Mouse (Mus musculus) liver, embryonic 12.5 days (tissue): Measurements from ENCODE around the gene Homer2. TPM values are rescaled to one million over a fixed set of nuclear protein-coding genes. Genes with fewer than 3 reads are reported as not detected.

Experiments
- ATAC-seq: fragments of 200-750 bp; cut with Nextera tagmentation; 2 replicates; pipeline ENCODE4 v1.8.0; 2017; ENCODE audit warnings: moderate number of reproducible peaks, mild to moderate bottlenecking, moderate library complexity
- H3K27ac ChIP-seq: fragments of 300-500 bp; sonication (generic); 2 replicates; pipeline ENCODE4 v1.5.1; 2016; ENCODE audit warnings: mild to moderate bottlenecking
- H3K27me3 ChIP-seq: fragments of 300-500 bp; sonication (generic); replicated peaks from 2 replicates; pipeline ENCODE4 v1.6.1; 2016; ENCODE audit warnings: mild to moderate bottlenecking, moderate library complexity
- H3K36me3 ChIP-seq: fragments of 300-500 bp; sonication (generic); 2 replicates; pipeline ENCODE4 v1.6.1; 2016; ENCODE audit warnings: mild to moderate bottlenecking, moderate library complexity
- H3K4me1 ChIP-seq: fragments of 300-500 bp; sonication (generic); 2 replicates; pipeline ENCODE4 v1.6.1; 2016
- H3K4me2 ChIP-seq: fragments of 300-500 bp; sonication (generic); 2 replicates; pipeline ENCODE4 v1.6.1; 2016; ENCODE audit warnings: mild to moderate bottlenecking, moderate library complexity
- H3K4me3 ChIP-seq: fragments of 300-500 bp; sonication (generic); 2 replicates; pipeline ENCODE4 v1.5.1; 2016; ENCODE audit warnings: mild to moderate bottlenecking, moderate library complexity
- H3K9ac ChIP-seq: fragments of 300-500 bp; sonication (generic); 2 replicates; pipeline ENCODE4 v1.6.1; 2016; ENCODE audit warnings: mild to moderate bottlenecking, moderate library complexity
- H3K9me3 ChIP-seq: fragments of 300-500 bp; sonication (generic); replicated peaks from 2 replicates; pipeline ENCODE4 v1.6.1; 2016; ENCODE audit warnings: mild to moderate bottlenecking, moderate library complexity
- WGBS: fragments of 180-500 bp; shearing (Covaris S2); methylation state at CpG from one replicate; pipeline ENCODE4 v1.1.7; 2016; ENCODE audit not compliant: insufficient replicate concordance; 5-methylcytosine and 5-hydroxymethylcytosine counted together
- polyA plus RNA-seq: library from polyadenylated mRNA; unstranded; fragments of >200 nt; fragmentation: Nextera tagmentation; extraction: Ambion mirVana; gene quantifications from 2 replicates; pipeline ENCODE4 v1.2.1, GENCODE M21; 2016

Homer2 gene
- polyA plus RNA-seq, 1 experiment from 2014 or later: 10.0 TPM

GRCm38 (mm10) chr7:81695763-81696533 is 11.4 kb downstream of the Homer2 start:
- H3K9me3 ChIP-seq: no peaks in the 10 kb centered on the region
- H3K9ac ChIP-seq: no peak overlapping the region
- 70% methylated on average over 16 of the region's 16 CpGs for WGBS
- peaks cover 33% of the 10 kb centered on the region for H3K27me3 ChIP-seq
- peaks cover 14% of the 10 kb centered on the region for H3K4me1 ChIP-seq
- H3K36me3 ChIP-seq: no peaks in the 10 kb centered on the region; the same call in 1 of the 2 replicates
- no peak for ATAC-seq
- no peak overlapping the region for H3K27ac ChIP-seq
- no peak overlapping the region for H3K4me2 ChIP-seq
- H3K4me3 ChIP-seq: no peak overlapping the region

GRCm38 (mm10) chr7:81691067-81691466 is 16.3 kb downstream of the Homer2 start:
- peak overlapping the region; percentile 17; the same call in 1 of the 2 replicates for H3K4me2 ChIP-seq
- WGBS: 37% methylated on average over 5 of the region's 5 CpGs
- no peak overlapping the region for H3K4me3 ChIP-seq
- ATAC-seq: peak; percentile 81
- H3K36me3 ChIP-seq: no peaks in the 10 kb centered on the region
- peaks cover 34% of the 10 kb centered on the region for H3K4me1 ChIP-seq
- peaks cover 24% of the 10 kb centered on the region for H3K27me3 ChIP-seq
- no peaks in the 10 kb centered on the region for H3K9me3 ChIP-seq
- H3K27ac ChIP-seq: no peak overlapping the region
- H3K9ac ChIP-seq: no peak overlapping the region

GRCm38 (mm10) chr7:81689116-81689681 is 18.1 kb downstream of the Homer2 start:
- ATAC-seq: no peak
- no peak overlapping the region for H3K27ac ChIP-seq
- 74% methylated on average over 8 of the region's 8 CpGs for WGBS

GRCm38 (mm10) chr7:81688378-81688777 is 18.9 kb downstream of the Homer2 start:
- ATAC-seq: peak; percentile 27; the same call in 1 of the 2 replicates
- 0 out of 2 replicates have a peak, but pooled peaks cover 7% of the 10 kb centered on the region for H3K27me3 ChIP-seq
- H3K9ac ChIP-seq: no peak overlapping the region
- no peaks in the 10 kb centered on the region for H3K9me3 ChIP-seq
- H3K4me2 ChIP-seq: no peak overlapping the region
- H3K4me3 ChIP-seq: no peak overlapping the region
- WGBS: 69% methylated on average over 9 of the region's 9 CpGs
- peaks cover 31% of the 10 kb centered on the region for H3K4me1 ChIP-seq
- no peak overlapping the region for H3K27ac ChIP-seq
- H3K36me3 ChIP-seq: no peaks in the 10 kb centered on the region

More at GRCm38 (mm10) chr7:81689116-81689681, 18.1 kb downstream of the Homer2 start:
- Histone ChIP-seq H3K27me3 (0 out of 2 replicates have a peak, but pooled peaks cover 7% of the 10 kb centered on the region), H3K9me3 (no peaks in the 10 kb centered on the region), H3K4me2 (no peak overlapping the region), H3K9ac (no peak overlapping the region), H3K4me3 (no peak overlapping the region), H3K4me1 (peaks cover 33% of the 10 kb centered on the region), H3K36me3 (no peaks in the 10 kb centered on the region)

GRCm38 (mm10) chr7:81687684-81688316 is 19.5 kb downstream of the Homer2 start:
- no peak overlapping the region for H3K4me2 ChIP-seq
- H3K9me3 ChIP-seq: no peaks in the 10 kb centered on the region
- H3K4me1 ChIP-seq: peaks cover 31% of the 10 kb centered on the region
- no peak for ATAC-seq
- no peak overlapping the region for H3K4me3 ChIP-seq
- WGBS: 63% methylated on average over 6 of the region's 6 CpGs
- no peak overlapping the region for H3K9ac ChIP-seq
- H3K27ac ChIP-seq: no peak overlapping the region
- 0 out of 2 replicates have a peak, but pooled peaks cover 7% of the 10 kb centered on the region for H3K27me3 ChIP-seq
- H3K36me3 ChIP-seq: no peaks in the 10 kb centered on the region

GRCm38 (mm10) chr7:81685375-81685774 is 22.0 kb downstream of the Homer2 start:
- Histone ChIP-seq H3K4me1 (peaks cover 17% of the 10 kb centered on the region), H3K27ac (no peak overlapping the region), H3K4me2 (no peak overlapping the region), H3K27me3 (0 out of 2 replicates have a peak, but pooled peaks cover 7% of the 10 kb centered on the region), H3K9me3 (no peaks in the 10 kb centered on the region), H3K36me3 (no peaks in the 10 kb centered on the region), H3K4me3 (no peak overlapping the region), H3K9ac (no peak overlapping the region)
- 67% methylated on average over 7 of the region's 7 CpGs for WGBS
- ATAC-seq: no peak

GRCm38 (mm10) chr7:81683779-81684422 is 23.4 kb downstream of the Homer2 start:
- H3K9ac ChIP-seq: no peak overlapping the region
- H3K27me3 ChIP-seq: 0 out of 2 replicates have a peak, but pooled peaks cover 7% of the 10 kb centered on the region
- no peak overlapping the region for H3K4me2 ChIP-seq
- 64% methylated on average over 7 of the region's 7 CpGs for WGBS
- no peaks in the 10 kb centered on the region for H3K9me3 ChIP-seq
- ATAC-seq: no peak
- H3K4me3 ChIP-seq: no peak overlapping the region
- H3K27ac ChIP-seq: no peak overlapping the region
- peaks cover 4% of the 10 kb centered on the region for H3K4me1 ChIP-seq
- H3K36me3 ChIP-seq: no peaks in the 10 kb centered on the region

GRCm38 (mm10) chr7:81681386-81681785 is 25.9 kb downstream of the Homer2 start:
- Histone ChIP-seq H3K9me3 (no peaks in the 10 kb centered on the region), H3K4me2 (no peak overlapping the region), H3K27me3 (0 out of 2 replicates have a peak, but pooled peaks cover 7% of the 10 kb centered on the region), H3K27ac (no peak overlapping the region), H3K9ac (no peak overlapping the region), H3K4me3 (no peak overlapping the region), H3K4me1 (peaks cover 3% of the 10 kb centered on the region), H3K36me3 (no peaks in the 10 kb centered on the region)
- ATAC-seq: no peak
- WGBS: 77% methylated on average over 3 of the region's 3 CpGs

- Histone ChIP-seq H3K4me3 (no peak overlapping the region), H3K4me2 (no peak overlapping the region), H3K27ac (no peak overlapping the region), H3K4me1 (0 out of 2 replicates have a peak, but pooled peaks cover 3% of the 10 kb centered on the region), H3K9me3 (no peaks in the 10 kb centered on the region), H3K9ac (no peak overlapping the region), H3K27me3 (0 out of 2 replicates have a peak, but pooled peaks cover 3% of the 10 kb centered on the region), H3K36me3 (no peaks in the 10 kb centered on the region)
- ATAC-seq: no peak
- WGBS: 61% methylated on average over 15 of the region's 15 CpGs
Measured at GRCm38 (mm10) chr7:81673359-81674013, 33.8 kb downstream of the Homer2 start.

GRCm38 (mm10) chr7:81672735-81673291 is 34.5 kb downstream of the Homer2 start:
- no peak overlapping the region for H3K4me2 ChIP-seq
- no peaks in the 10 kb centered on the region for H3K9me3 ChIP-seq
- no peak for ATAC-seq
- H3K9ac ChIP-seq: no peak overlapping the region
- 0 out of 2 replicates have a peak, but pooled peaks cover 3% of the 10 kb centered on the region for H3K27me3 ChIP-seq
- H3K4me3 ChIP-seq: no peak overlapping the region
- WGBS: 72% methylated on average over 10 of the region's 10 CpGs
- no peaks in the 10 kb centered on the region for H3K36me3 ChIP-seq
- 0 out of 2 replicates have a peak, but pooled peaks cover 3% of the 10 kb centered on the region for H3K4me1 ChIP-seq
- H3K27ac ChIP-seq: no peak overlapping the region

- Histone ChIP-seq H3K9ac (no peak overlapping the region), H3K9me3 (no peaks in the 10 kb centered on the region), H3K4me2 (no peak overlapping the region), H3K27ac (no peak overlapping the region), H3K27me3 (no peaks in the 10 kb centered on the region), H3K36me3 (no peaks in the 10 kb centered on the region), H3K4me3 (no peak overlapping the region), H3K4me1 (peaks cover 18% of the 10 kb centered on the region)
- 56% methylated on average over 4 of the region's 4 CpGs for WGBS
- ATAC-seq: no peak
Measured at GRCm38 (mm10) chr7:81667156-81667555, 40.2 kb downstream of the Homer2 start.
